Mouse (Mus musculus) thymus, adult 2 months (tissue): ENCODE results near the gene Mrpl48.

Experiments
- CTCF ChIP-seq: fragments of 200-500 bp; IDR thresholded peaks from 2 replicates; pipeline ENCODE4 v1.5.1; 2012; ENCODE audit warnings: mild to moderate bottlenecking, control low read depth, low read length, moderate library complexity, borderline replicate concordance; ENCODE audit not compliant: control insufficient read depth, poor library complexity, insufficient read depth; ENCODE audit errors: extremely low read depth
- POLR2A ChIP-seq: fragments of 200-500 bp; IDR thresholded peaks from 2 replicates; pipeline ENCODE4 v1.6.1; 2012; ENCODE audit warnings: mild to moderate bottlenecking, low read length, control low read depth, moderate library complexity; ENCODE audit not compliant: control insufficient read depth, poor library complexity, insufficient read depth; ENCODE audit errors: extremely low read depth

GRCm38 (mm10) chr7:100501027-100501843, 106.9 kb downstream of the Mrpl48 start:
- TF ChIP-seq CTCF (no peak), POLR2A (no peak)
